Mouse (Mus musculus) kidney, postnatal 0 days (tissue): ENCODE results near the gene Prr14l. TPM values are rescaled to one million over a fixed set of nuclear protein-coding genes. Genes with fewer than 3 reads are reported as not detected.
"Not testable (repeated sequence)": the region's sequence is repeated elsewhere in the genome, so short reads cannot be mapped to it uniquely, and the experiment has no call there.

Experiments
- ATAC-seq: fragments of 200-750 bp; cut with Nextera tagmentation; replicated peaks from 2 replicates; pipeline ENCODE4 v1.8.0; 2017; ENCODE audit warnings: low read depth, moderate number of reproducible peaks, moderate TSS enrichment, moderate library complexity; ENCODE audit not compliant: low FRiP score
- DNase-seq: peaks from one replicate; pipeline ENCODE4 v3.0.0-alpha.2; 2016; ENCODE audit warnings: low spot score
- H3K27ac ChIP-seq: fragments of 300-500 bp; sonication (generic); 2 replicates; pipeline ENCODE4 v1.5.1; 2014; ENCODE audit warnings: mild to moderate bottlenecking
- H3K27me3 ChIP-seq: fragments of 300-500 bp; sonication (generic); 2 replicates; pipeline ENCODE4 v1.6.1; 2014; ENCODE audit warnings: low read length, mixed read lengths; ENCODE audit not compliant: insufficient read depth
- H3K36me3 ChIP-seq: fragments of 300-500 bp; sonication (generic); 2 replicates; pipeline ENCODE4 v1.6.1; 2014; ENCODE audit warnings: low read length, mixed read lengths; ENCODE audit not compliant: insufficient read depth
- H3K4me1 ChIP-seq: fragments of 300-500 bp; sonication (generic); replicated peaks from 2 replicates; pipeline ENCODE4 v1.6.1; 2014; ENCODE audit warnings: antibody characterized with exemption, low read length, mixed read lengths; ENCODE audit not compliant: insufficient read depth
- H3K4me2 ChIP-seq: fragments of 300-500 bp; sonication (generic); 2 replicates; pipeline ENCODE4 v1.6.1; 2014; ENCODE audit warnings: mild to moderate bottlenecking, low read length, moderate library complexity, mixed read lengths
- H3K4me3 ChIP-seq: fragments of 300-500 bp; sonication (generic); replicated peaks from 2 replicates; pipeline ENCODE4 v1.5.1; 2014; ENCODE audit warnings: low read depth, low read length
- H3K9ac ChIP-seq: fragments of 300-500 bp; sonication (generic); 2 replicates; pipeline ENCODE4 v1.6.1; 2014; ENCODE audit warnings: low read depth, low read length
- H3K9me3 ChIP-seq: fragments of 300-500 bp; sonication (generic); replicated peaks from 2 replicates; pipeline ENCODE4 v1.6.1; 2016; ENCODE audit warnings: low read length, inconsistent platforms, mixed read lengths
- CTCF ChIP-seq: IDR thresholded peaks from 2 replicates; pipeline ENCODE4 v1.5.1; 2016; ENCODE audit warnings: antibody characterized with exemption, low read depth, mild to moderate bottlenecking, moderate library complexity
- WGBS: fragments of 180-500 bp; shearing (Covaris S2); extraction: QIAGEN DNeasy Blood & Tissue Kit; methylation state at CpG from one replicate; pipeline ENCODE4 v1.1.7; 2014; 5-methylcytosine and 5-hydroxymethylcytosine counted together
- polyA plus RNA-seq: library from polyadenylated mRNA; unstranded; fragments of >200 nt; fragmentation: Nextera tagmentation; extraction: Ambion mirVana; gene quantifications from 2 replicates; pipeline ENCODE4 v1.2.1, GENCODE M21; 2015

The Prr14l gene
- polyA plus RNA-seq, 1 experiment from 2014 or later = 11.0 TPM

- Histone ChIP-seq H3K9ac (no peak overlapping the region), H3K27ac (no peak overlapping the region; the same call in 1 of the 2 replicates), H3K27me3 (no peaks in the 10 kb centered on the region), H3K4me3 (no peak overlapping the region), H3K4me2 (no peak overlapping the region), H3K4me1 (0 out of 2 replicates have a peak, but pooled peaks cover 3% of the 10 kb centered on the region), H3K36me3 (peaks cover 8% of the 10 kb centered on the region; the same call in 1 of the 2 replicates), H3K9me3 (no peaks in the 10 kb centered on the region)
- DNase-seq (no peak), ATAC-seq (no peak)
- WGBS = 90% methylated on average over 3 of the region's 3 CpGs
- no peak for TF ChIP-seq CTCF
Measured at GRCm38 (mm10) chr5:32778168-32778567, 75.9 kb downstream of the Prr14l start.

GRCm38 (mm10) chr5:32772361-32772760 is 81.7 kb downstream of the Prr14l start:
- no peak overlapping the region for H3K27ac ChIP-seq
- H3K27me3 ChIP-seq = no peaks in the 10 kb centered on the region
- peak; percentile 2 for DNase-seq
- no peaks in the 10 kb centered on the region for H3K4me1 ChIP-seq
- H3K9ac ChIP-seq = no peak overlapping the region
- no peak overlapping the region for H3K4me2 ChIP-seq
- no peak for TF ChIP-seq CTCF
- peaks cover 11% of the 10 kb centered on the region; the same call in 1 of the 2 replicates for H3K36me3 ChIP-seq
- H3K9me3 ChIP-seq = no peaks in the 10 kb centered on the region
- whole genome bisulfite sequencing = 52% methylated on average over 2 of the region's 2 CpGs
- no peak overlapping the region for H3K4me3 ChIP-seq
- ATAC-seq = no peak

GRCm38 (mm10) chr5:32767636-32768373 is 86.3 kb downstream of the Prr14l start:
- WGBS = 65% methylated on average over 4 of the region's 4 CpGs
- no peak overlapping the region for H3K9ac ChIP-seq
- DNase-seq (peak; percentile 18), ATAC-seq (no peak)
- no peaks in the 10 kb centered on the region for H3K27me3 ChIP-seq
- no peak overlapping the region for H3K4me2 ChIP-seq
- H3K4me1 ChIP-seq = no peaks in the 10 kb centered on the region
- no peaks in the 10 kb centered on the region for H3K9me3 ChIP-seq
- H3K4me3 ChIP-seq = no peak overlapping the region
- H3K27ac ChIP-seq = no peak overlapping the region
- TF ChIP-seq CTCF = no peak
- peaks cover 13% of the 10 kb centered on the region for H3K36me3 ChIP-seq

GRCm38 (mm10) chr5:32767004-32767403 is 87.1 kb downstream of the Prr14l start:
- no peak overlapping the region for H3K9ac ChIP-seq
- H3K9me3 ChIP-seq = no peaks in the 10 kb centered on the region
- no peaks in the 10 kb centered on the region for H3K27me3 ChIP-seq
- TF ChIP-seq CTCF = no peak
- H3K27ac ChIP-seq = no peak overlapping the region
- no peak overlapping the region for H3K4me2 ChIP-seq
- no peak for ATAC-seq
- WGBS = 81% methylated on average over 3 of the region's 3 CpGs
- H3K36me3 ChIP-seq = peaks cover 13% of the 10 kb centered on the region
- no peak for DNase-seq
- H3K4me3 ChIP-seq = no peak overlapping the region
- no peaks in the 10 kb centered on the region for H3K4me1 ChIP-seq

- TF ChIP-seq CTCF = no peak
- no peaks in the 10 kb centered on the region for H3K27me3 ChIP-seq
- H3K4me2 ChIP-seq = no peak overlapping the region
- peaks cover 13% of the 10 kb centered on the region for H3K36me3 ChIP-seq
- no peak overlapping the region for H3K9ac ChIP-seq
- ATAC-seq (no peak), DNase-seq (peak; percentile 41)
- H3K9me3 ChIP-seq = no peaks in the 10 kb centered on the region
- H3K4me3 ChIP-seq = no peak overlapping the region
- no peaks in the 10 kb centered on the region for H3K4me1 ChIP-seq
- WGBS = 73% methylated on average over 5 of the region's 5 CpGs
- no peak overlapping the region for H3K27ac ChIP-seq
Measured at GRCm38 (mm10) chr5:32761566-32762140, 92.4 kb downstream of the Prr14l start.

- ATAC-seq = no peak
- DNase-seq = no peak
- WGBS = 76% methylated on average over 3 of the region's 3 CpGs
Measured at GRCm38 (mm10) chr5:32760787-32761186, 93.3 kb downstream of the Prr14l start.

GRCm38 (mm10) chr5:32760352-32760751 is 93.7 kb downstream of the Prr14l start:
- H3K4me1 ChIP-seq, H3K9me3 ChIP-seq, H3K4me2 ChIP-seq, H3K4me3 ChIP-seq, ATAC-seq, H3K9ac ChIP-seq, H3K27me3 ChIP-seq, H3K27ac ChIP-seq, DNase-seq: not testable (repeated sequence)
- H3K36me3 ChIP-seq = peaks cover 13% of the 10 kb centered on the region
- WGBS = 96% methylated on average over 16 of the region's 18 CpGs

More at GRCm38 (mm10) chr5:32760787-32761186, 93.3 kb downstream of the Prr14l start:
- Histone ChIP-seq H3K4me2 (no peak overlapping the region), H3K27me3 (no peaks in the 10 kb centered on the region), H3K27ac (no peak overlapping the region), H3K4me3 (no peak overlapping the region), H3K9ac (no peak overlapping the region), H3K9me3 (no peaks in the 10 kb centered on the region), H3K4me1 (no peaks in the 10 kb centered on the region), H3K36me3 (peaks cover 13% of the 10 kb centered on the region)
- TF ChIP-seq CTCF = no peak
